Mouse (Mus musculus): Measurements from ENCODE around the gene 1700067K01Rik. TPM values are rescaled to one million over a fixed set of nuclear protein-coding genes. Genes with fewer than 3 reads are reported as not detected.
"Not testable (repeated sequence)": the region's sequence is repeated elsewhere in the genome, so short reads cannot be mapped to it uniquely, and the experiment has no call there.

Gene 1700067K01Rik
- total and polyA plus RNA-seq, 3 experiments: 0.16 to 0.26 TPM; not detected in 1

GRCm38 (mm10) chr8:83978200-83978599 lies 23.1 kb upstream of the 1700067K01Rik start:
- H3K9ac ChIP-seq (ENCODE audit: low read depth, low read length): peak overlapping the region; percentile 15
- H3K79me2 ChIP-seq (replicated peaks; ENCODE audit: control insufficient read depth, insufficient read depth, low read length): peaks cover 2% of the 10 kb centered on the region
- peak overlapping the region; percentile 24 for H3K4me3 ChIP-seq
- no peak for DNase-seq
- TF ChIP-seq CTCF (IDR thresholded peaks at IDR 0.05) (no peak), POLR2A (IDR thresholded peaks at IDR 0.05; ENCODE audit: insufficient read depth, low read depth, low read length) (no peak), EP300 (IDR thresholded peaks at IDR 0.05; ENCODE audit: insufficient read depth, low read depth, low read length) (no peak)
- no peaks in the 10 kb centered on the region for H3K36me3 ChIP-seq (ENCODE audit: control insufficient read depth, insufficient read depth, low read length)
- no peaks in the 10 kb centered on the region for H3K27me3 ChIP-seq (ENCODE audit: control insufficient read depth, insufficient read depth, low read length)
- peak overlapping the region; percentile 82 for H3K27ac ChIP-seq
- WGBS: 69% methylated on average over 9 of the region's 9 CpGs
- peaks cover 16% of the 10 kb centered on the region for H3K4me1 ChIP-seq (ENCODE audit: control insufficient read depth, insufficient read depth, low read length)
- intact Hi-C loops (cut with DNase I): no loop called here

GRCm38 (mm10) chr8:83980250-83980649 lies 21.1 kb upstream of the 1700067K01Rik start:
- H3K4me3 ChIP-seq: no peak overlapping the region
- peaks cover 16% of the 10 kb centered on the region for H3K4me1 ChIP-seq (ENCODE audit: control insufficient read depth, insufficient read depth, low read length)
- H3K9ac ChIP-seq (ENCODE audit: low read depth, low read length): no peak overlapping the region
- no peaks in the 10 kb centered on the region; the same call in 1 of the 2 replicates for H3K79me2 ChIP-seq (replicated peaks; ENCODE audit: control insufficient read depth, insufficient read depth, low read length)
- TF ChIP-seq EP300 (IDR thresholded peaks at IDR 0.05; ENCODE audit: insufficient read depth, low read depth, low read length): peak; percentile 52; the same call in 1 of the 2 replicates
- 0 out of 2 replicates have a peak, but pooled peaks have one; percentile 9 for TF ChIP-seq CTCF (IDR thresholded peaks at IDR 0.05)
- TF ChIP-seq POLR2A (IDR thresholded peaks at IDR 0.05; ENCODE audit: insufficient read depth, low read depth, low read length): peak; percentile 59; the same call in 1 of the 2 replicates
- peak overlapping the region; percentile 82 for H3K27ac ChIP-seq
- no peaks in the 10 kb centered on the region for H3K27me3 ChIP-seq (ENCODE audit: control insufficient read depth, insufficient read depth, low read length)
- peak; percentile 65 to 81 for DNase-seq
- intact Hi-C loops (cut with DNase I): no loop called here
- H3K36me3 ChIP-seq (ENCODE audit: control insufficient read depth, insufficient read depth, low read length): no peaks in the 10 kb centered on the region
- 43% methylated on average over 1 of the region's 1 CpGs for WGBS

GRCm38 (mm10) chr8:83980845-83981244 lies 20.5 kb upstream of the 1700067K01Rik start:
- H3K36me3 ChIP-seq (ENCODE audit: control insufficient read depth, insufficient read depth, low read length): no peaks in the 10 kb centered on the region
- 39% methylated on average over 8 of the region's 8 CpGs for WGBS
- DNase-seq: peak; percentile 79 to 85
- H3K4me1 ChIP-seq (ENCODE audit: control insufficient read depth, insufficient read depth, low read length): peaks cover 16% of the 10 kb centered on the region
- H3K27me3 ChIP-seq (ENCODE audit: control insufficient read depth, insufficient read depth, low read length): no peaks in the 10 kb centered on the region
- no peak overlapping the region for H3K4me3 ChIP-seq
- peak; percentile 73 for TF ChIP-seq CTCF (IDR thresholded peaks at IDR 0.05)
- TF ChIP-seq POLR2A (IDR thresholded peaks at IDR 0.05; ENCODE audit: insufficient read depth, low read depth, low read length): no peak
- H3K27ac ChIP-seq: peak overlapping the region; percentile 82
- H3K79me2 ChIP-seq (replicated peaks; ENCODE audit: control insufficient read depth, insufficient read depth, low read length): no peaks in the 10 kb centered on the region; the same call in 1 of the 2 replicates
- H3K9ac ChIP-seq (ENCODE audit: low read depth, low read length): no peak overlapping the region
- intact Hi-C loops (cut with DNase I): no loop called here

GRCm38 (mm10) chr8:83981533-83981932 lies 19.8 kb upstream of the 1700067K01Rik start:
- WGBS: 81% methylated on average over 7 of the region's 7 CpGs
- no peak overlapping the region for H3K4me3 ChIP-seq
- intact Hi-C loops (cut with DNase I): no loop called here

GRCm38 (mm10) chr8:83982449-83982848 lies 18.9 kb upstream of the 1700067K01Rik start:
- H3K9ac ChIP-seq (ENCODE audit: low read depth, low read length): no peak overlapping the region
- peaks cover 10% of the 10 kb centered on the region for H3K4me1 ChIP-seq (ENCODE audit: control insufficient read depth, insufficient read depth, low read length)
- DNase-seq: no peak
- H3K27me3 ChIP-seq (ENCODE audit: control insufficient read depth, insufficient read depth, low read length): no peaks in the 10 kb centered on the region
- H3K36me3 ChIP-seq (ENCODE audit: control insufficient read depth, insufficient read depth, low read length): no peaks in the 10 kb centered on the region
- H3K27ac ChIP-seq: no peak overlapping the region
- no peak overlapping the region for H3K4me3 ChIP-seq
- TF ChIP-seq EP300 (IDR thresholded peaks at IDR 0.05; ENCODE audit: insufficient read depth, low read depth, low read length) (no peak), CTCF (IDR thresholded peaks at IDR 0.05) (no peak), POLR2A (IDR thresholded peaks at IDR 0.05; ENCODE audit: insufficient read depth, low read depth, low read length) (no peak)
- H3K79me2 ChIP-seq (replicated peaks; ENCODE audit: control insufficient read depth, insufficient read depth, low read length): no peaks in the 10 kb centered on the region; the same call in 1 of the 2 replicates
- 59% methylated on average over 4 of the region's 4 CpGs for WGBS
- intact Hi-C loops (cut with DNase I): no loop called here

More at GRCm38 (mm10) chr8:83981533-83981932, 19.8 kb upstream of the 1700067K01Rik start:
- H3K9ac ChIP-seq (ENCODE audit: low read depth, low read length): no peak overlapping the region
- H3K27me3 ChIP-seq (ENCODE audit: control insufficient read depth, insufficient read depth, low read length): no peaks in the 10 kb centered on the region
- no peaks in the 10 kb centered on the region for H3K36me3 ChIP-seq (ENCODE audit: control insufficient read depth, insufficient read depth, low read length)
- H3K79me2 ChIP-seq (replicated peaks; ENCODE audit: control insufficient read depth, insufficient read depth, low read length): no peaks in the 10 kb centered on the region; the same call in 1 of the 2 replicates
- H3K27ac ChIP-seq: peak overlapping the region; percentile 82
- H3K4me1 ChIP-seq (ENCODE audit: control insufficient read depth, insufficient read depth, low read length): peaks cover 16% of the 10 kb centered on the region
- DNase-seq: no peak
- TF ChIP-seq CTCF (IDR thresholded peaks at IDR 0.05) (no peak), EP300 (IDR thresholded peaks at IDR 0.05; ENCODE audit: insufficient read depth, low read depth, low read length) (no peak), POLR2A (IDR thresholded peaks at IDR 0.05; ENCODE audit: insufficient read depth, low read depth, low read length) (no peak)

- H3K4me1 ChIP-seq (ENCODE audit: control insufficient read depth, insufficient read depth, low read length); intact Hi-C loops (cut with DNase I); H3K4me3 ChIP-seq; DNase-seq; H3K27me3 ChIP-seq (ENCODE audit: control insufficient read depth, insufficient read depth, low read length); H3K79me2 ChIP-seq (replicated peaks; ENCODE audit: control insufficient read depth, insufficient read depth, low read length); H3K27ac ChIP-seq; H3K36me3 ChIP-seq (ENCODE audit: control insufficient read depth, insufficient read depth, low read length); H3K9ac ChIP-seq (ENCODE audit: low read depth, low read length): not testable (repeated sequence)
- TF ChIP-seq CTCF (IDR thresholded peaks at IDR 0.05): peak; percentile 40
- 97% methylated on average over 2 of the region's 2 CpGs for WGBS
Observed at GRCm38 (mm10) chr8:83983222-83983621, 18.1 kb upstream of the 1700067K01Rik start.
